Mouse (Mus musculus) natural killer cell, adult 2 months (primary cell): Measurements from ENCODE around the gene Calr4.
A peak's percentile ranks its signal among the peaks of the same experiment; 100 is the strongest.

ENCODE experiments used
- DNase-seq, 2 experiments: peaks; one replicate each; pipeline ENCODE4 v3.0.0; 2022; ENCODE audit warnings: low spot score in 2 of 2

Calr4 gene

DNA sequence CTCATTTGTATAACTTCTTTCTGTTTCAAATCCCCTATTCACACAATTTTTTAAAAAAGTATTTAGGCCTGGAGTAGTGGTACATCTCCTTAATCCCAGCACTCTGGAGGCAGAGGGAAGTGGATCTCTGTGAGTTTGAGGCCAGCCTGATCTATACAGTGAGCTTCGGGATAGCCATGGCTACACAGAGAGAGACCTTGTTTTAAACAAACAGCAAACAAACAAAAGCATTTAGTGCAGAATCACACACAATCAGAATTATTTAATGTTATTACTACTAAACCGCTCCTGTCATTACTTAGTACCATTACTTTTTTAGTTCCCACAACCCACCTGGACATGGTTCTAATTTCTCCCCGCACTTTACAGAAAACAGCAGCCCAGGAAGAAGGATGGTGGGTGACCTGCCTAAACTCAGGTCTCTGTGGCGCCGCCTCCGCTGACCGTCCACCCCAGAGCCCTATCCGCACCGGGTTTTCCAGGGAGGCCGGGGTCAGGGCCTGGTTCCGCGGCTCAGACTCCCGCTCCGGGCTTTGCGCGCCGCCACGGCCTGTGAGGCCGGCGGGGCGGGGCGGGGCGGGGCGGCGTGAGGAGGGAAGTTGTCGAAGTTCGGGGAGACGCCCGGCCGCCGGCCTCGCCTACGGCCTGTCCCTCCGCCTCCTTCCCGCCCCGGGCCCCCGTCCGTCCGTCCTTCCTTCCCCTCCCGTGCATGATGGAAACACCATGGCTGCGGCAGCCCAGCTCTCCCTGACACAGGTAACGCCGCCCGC is 45.6 kb downstream of the Calr4 start, which contains the start of gene Eps15:
Eps15 (plus strand) TSS at position 580 of the 770 bp plus-strand sequence.
- peak; percentile 82 to 90 for DNase-seq

GRCm38 (mm10) chr4:109280459-109281160 is 46.3 kb downstream of the Calr4 start:
- peak; percentile 3 to 7 for DNase-seq

GRCm38 (mm10) chr4:109281161-109281560 is 46.9 kb downstream of the Calr4 start:
- no peak for DNase-seq

DNA sequence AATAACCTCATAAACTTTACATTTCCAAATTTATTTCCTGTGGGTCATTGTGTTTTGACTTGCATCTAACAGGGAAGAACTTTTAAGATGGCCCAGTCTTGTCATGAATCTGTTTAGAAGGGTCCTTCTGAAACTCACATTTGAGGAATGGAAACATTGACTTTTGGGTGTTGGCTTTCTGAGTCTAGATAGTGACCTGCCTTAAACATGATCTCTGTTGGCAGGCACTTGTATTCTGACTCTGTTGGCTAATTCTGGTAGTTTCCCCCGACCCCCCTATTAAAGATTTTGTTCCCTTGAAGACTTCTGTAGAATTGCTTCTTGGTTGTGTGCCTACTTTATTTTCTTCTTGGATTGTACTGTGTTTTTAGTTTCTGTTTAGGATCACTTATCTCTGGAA is 47.7 kb downstream of the Calr4 start:
- DNase-seq = no peak

DNA sequence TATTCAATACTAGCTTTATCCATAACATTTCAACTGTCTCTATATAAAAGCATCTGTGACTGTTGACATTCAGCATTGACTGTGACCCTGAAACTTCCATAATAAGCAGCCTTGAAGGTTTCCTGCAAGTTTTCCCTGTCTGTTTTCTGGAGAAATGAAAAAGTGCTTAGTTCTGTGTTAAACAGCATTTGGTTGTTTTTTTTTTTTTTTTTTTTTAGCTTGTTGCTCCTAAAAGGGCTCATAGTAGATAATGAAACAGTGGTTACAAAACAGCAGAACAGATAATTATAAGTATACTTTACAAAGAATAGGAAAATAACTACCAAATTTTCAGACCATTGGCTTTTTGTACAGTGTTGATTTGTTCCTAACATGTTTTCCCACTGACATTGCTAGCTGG is 60.3 kb downstream of the Calr4 start:
- DNase-seq = no peak

DNA sequence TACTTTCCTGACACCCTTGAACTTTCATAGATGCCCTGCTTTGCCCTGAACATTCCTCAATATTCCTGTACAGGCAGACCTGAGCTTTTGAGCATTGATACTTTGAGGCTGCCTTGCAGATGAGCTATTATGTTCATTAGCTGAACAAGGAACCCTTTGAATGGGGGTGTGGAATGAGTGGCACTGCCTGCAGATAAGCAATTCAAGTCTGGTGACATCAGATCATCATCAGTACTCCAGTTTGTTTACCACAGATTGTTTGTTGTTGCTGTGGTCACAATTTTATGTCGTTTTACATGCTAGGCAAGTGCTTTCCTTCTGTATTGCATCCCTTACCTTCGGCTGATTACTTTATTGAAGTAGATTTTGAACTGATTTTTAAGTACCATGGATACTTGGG is 62.2 kb downstream of the Calr4 start:
- DNase-seq = no peak

DNA sequence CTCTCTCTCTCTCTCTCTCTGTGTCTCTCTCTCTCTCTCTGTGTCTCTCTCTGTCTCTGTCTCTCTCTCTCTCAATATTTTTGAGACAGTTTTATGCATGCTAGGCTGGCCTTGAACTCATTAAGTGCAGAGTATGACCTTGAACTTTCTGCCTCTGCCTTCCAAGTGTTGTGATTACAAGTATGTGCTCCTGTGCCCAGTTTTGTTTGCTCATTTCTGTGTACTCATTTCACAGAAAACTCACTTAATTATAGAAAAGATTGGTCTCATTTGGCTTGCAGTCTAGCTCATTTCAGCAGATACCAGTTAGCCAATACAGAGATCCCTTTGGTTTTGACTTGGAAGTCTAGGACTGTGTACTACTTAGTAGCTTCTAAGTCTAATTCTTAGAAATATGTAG is 64.9 kb downstream of the Calr4 start:
- DNase-seq = no peak
